Mouse (Mus musculus): Measurements from ENCODE around the gene Gm5152.

DNA sequence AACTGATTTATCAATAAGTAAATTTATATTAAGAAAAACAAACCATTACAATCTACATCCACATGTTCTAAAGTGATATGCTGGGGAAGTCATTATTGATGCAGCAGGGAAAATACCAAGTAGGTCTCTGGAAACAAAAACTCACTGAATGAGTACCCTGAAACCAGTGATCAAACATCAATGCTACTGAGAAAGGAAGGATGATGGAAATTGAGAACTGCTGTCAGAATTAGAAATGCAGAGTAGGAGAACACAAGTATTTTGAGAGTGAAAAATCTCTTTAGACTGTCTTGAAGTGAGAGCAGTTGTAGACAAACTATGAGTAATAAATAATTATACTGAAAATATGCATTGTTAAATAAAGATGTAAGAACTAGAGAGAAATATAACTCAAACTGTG is 26.0 kb downstream of the Gm5152 start:
- TF ChIP-seq CTCF (IDR thresholded peaks at IDR 0.05; ENCODE audit: low read depth, low read length) = no peak
- no peak for TF ChIP-seq POLR2A (IDR thresholded peaks at IDR 0.05; ENCODE audit: insufficient read depth, low read length)
- no peak for TF ChIP-seq EP300 (IDR thresholded peaks at IDR 0.05; ENCODE audit: insufficient read depth, low read depth, low read length)

Measured in ES-Bruce4 (cell line).